Mouse (Mus musculus) forebrain, embryonic 13.5 days (tissue): ENCODE measurements around the gene Ntf5. TPM values are rescaled to one million over a fixed set of nuclear protein-coding genes. Genes with fewer than 3 reads are reported as not detected.
"Not testable (repeated sequence)": the region's sequence is repeated elsewhere in the genome, so short reads cannot be mapped to it uniquely, and the experiment has no call there.

Experiments used
- ATAC-seq: fragments of 200-750 bp; cut with Nextera tagmentation; 2 replicates; pipeline ENCODE4 v1.8.0; 2017
- H3K27ac ChIP-seq: fragments of 300-500 bp; sonication (generic); 2 replicates; pipeline ENCODE4 v1.5.1; 2015; ENCODE audit warnings: inconsistent platforms, mild to moderate bottlenecking, moderate library complexity
- H3K27me3 ChIP-seq: fragments of 300-500 bp; sonication (generic); 2 replicates; pipeline ENCODE4 v1.6.1; 2015; ENCODE audit warnings: mild to moderate bottlenecking, inconsistent platforms
- H3K36me3 ChIP-seq: fragments of 300-500 bp; sonication (generic); 2 replicates; pipeline ENCODE4 v1.6.1; 2015; ENCODE audit warnings: mild to moderate bottlenecking, inconsistent platforms; ENCODE audit not compliant: poor library complexity, severe bottlenecking
- H3K4me1 ChIP-seq: fragments of 300-500 bp; sonication (generic); 2 replicates; pipeline ENCODE4 v1.6.1; 2015; ENCODE audit warnings: inconsistent platforms
- H3K4me2 ChIP-seq: fragments of 300-500 bp; sonication (generic); 2 replicates; pipeline ENCODE4 v1.6.1; 2015; ENCODE audit warnings: inconsistent platforms, mild to moderate bottlenecking, moderate library complexity
- H3K4me3 ChIP-seq: fragments of 300-500 bp; sonication (generic); 2 replicates; pipeline ENCODE4 v1.5.1; 2015; ENCODE audit warnings: mild to moderate bottlenecking, inconsistent platforms
- H3K9ac ChIP-seq: fragments of 300-500 bp; sonication (generic); 2 replicates; pipeline ENCODE4 v1.6.1; 2015; ENCODE audit warnings: mild to moderate bottlenecking, inconsistent platforms
- H3K9me3 ChIP-seq: fragments of 300-500 bp; sonication (generic); replicated peaks from 2 replicates; pipeline ENCODE4 v1.6.1; 2016; ENCODE audit warnings: inconsistent platforms
- WGBS: fragments of 180-500 bp; shearing (Covaris S2); methylation state at CpG from one replicate; pipeline ENCODE4 v1.1.7; 2015; 5-methylcytosine and 5-hydroxymethylcytosine counted together
- polyA plus RNA-seq: library from polyadenylated mRNA; unstranded; fragments of >200 nt; fragmentation: Nextera tagmentation; extraction: Ambion mirVana; gene quantifications from 2 replicates; pipeline ENCODE4 v1.2.1, GENCODE M21; 2015

The Ntf5 gene
- polyA plus RNA-seq, 1 experiment from 2014 or later, result not detected

- Histone ChIP-seq H3K36me3 (peaks cover 80% of the 10 kb centered on the region), H3K4me3 (no peak overlapping the region), H3K27me3 (peaks cover 7% of the 10 kb centered on the region), H3K9ac (no peak overlapping the region), H3K4me2 (no peak overlapping the region), H3K4me1 (peaks cover 14% of the 10 kb centered on the region), H3K9me3 (no peaks in the 10 kb centered on the region), H3K27ac (no peak overlapping the region)
- WGBS, result 88% methylated on average over 8 of the region's 8 CpGs
- ATAC-seq, result no peak
Observed at GRCm38 (mm10) chr7:45374620-45375019, 38.9 kb upstream of the Ntf5 start.

- 94% methylated on average over 1 of the region's 1 CpGs for WGBS
- Histone ChIP-seq H3K4me3 (no peak overlapping the region), H3K36me3 (peaks cover 95% of the 10 kb centered on the region), H3K9me3 (no peaks in the 10 kb centered on the region), H3K4me1 (no peaks in the 10 kb centered on the region), H3K9ac (no peak overlapping the region), H3K27ac (no peak overlapping the region), H3K27me3 (no peaks in the 10 kb centered on the region), H3K4me2 (no peak overlapping the region)
- ATAC-seq, result no peak
Observed at GRCm38 (mm10) chr7:45376057-45376456, 37.4 kb upstream of the Ntf5 start.

- peaks cover 98% of the 10 kb centered on the region for H3K36me3 ChIP-seq
- no peak for ATAC-seq
- no peak overlapping the region for H3K4me2 ChIP-seq
- H3K27me3 ChIP-seq, result no peaks in the 10 kb centered on the region
- H3K4me3 ChIP-seq, result no peak overlapping the region
- no peaks in the 10 kb centered on the region for H3K4me1 ChIP-seq
- no peak overlapping the region for H3K27ac ChIP-seq
- H3K9ac ChIP-seq, result no peak overlapping the region
- no peaks in the 10 kb centered on the region for H3K9me3 ChIP-seq
- WGBS, result 89% methylated on average over 3 of the region's 3 CpGs
Observed at GRCm38 (mm10) chr7:45386077-45386476, 27.4 kb upstream of the Ntf5 start.

GRCm38 (mm10) chr7:45395129-45395541, 18.4 kb upstream of the Ntf5 start:
- H3K36me3 ChIP-seq, result peaks cover 27% of the 10 kb centered on the region
- H3K4me3 ChIP-seq, result peak overlapping the region; percentile 82
- peak; percentile 81 for ATAC-seq
- peak overlapping the region; percentile 95 for H3K9ac ChIP-seq
- 1% methylated on average over 18 of the region's 20 CpGs for WGBS
- H3K9me3 ChIP-seq, result no peaks in the 10 kb centered on the region
- no peaks in the 10 kb centered on the region for H3K27me3 ChIP-seq
- peak overlapping the region; percentile 99 for H3K27ac ChIP-seq
- H3K4me1 ChIP-seq, result peaks cover 26% of the 10 kb centered on the region
- peak overlapping the region; percentile 99 for H3K4me2 ChIP-seq

- H3K27me3 ChIP-seq, result no peaks in the 10 kb centered on the region
- H3K9me3 ChIP-seq, result no peaks in the 10 kb centered on the region
- peak within 1 kb of the TSS; percentile 99 for H3K27ac ChIP-seq
- H3K4me3 ChIP-seq, result peak within 1 kb of the TSS; percentile 82
- peaks cover 26% of the 10 kb centered on the region for H3K4me1 ChIP-seq
- H3K9ac ChIP-seq, result peak within 1 kb of the TSS; percentile 95
- H3K36me3 ChIP-seq, result peaks cover 21% of the 10 kb centered on the region
- ATAC-seq, result peak; percentile 97
- H3K4me2 ChIP-seq, result peak within 1 kb of the TSS; percentile 99
- WGBS, result under 1% methylated on average over 60 of the region's 60 CpGs
Observed at GRCm38 (mm10) chr7:45395578-45396336, 17.7 kb upstream of the Ntf5 start, which contains the start of gene Snrnp70. TSS of gene Snrnp70 (minus strand) at chr7:45395742.

- H3K9me3 ChIP-seq, H3K27me3 ChIP-seq: not testable (repeated sequence)
- Histone ChIP-seq H3K4me3 (peak overlapping the region; percentile 82), H3K36me3 (peaks cover 16% of the 10 kb centered on the region), H3K27ac (peak overlapping the region; percentile 73), H3K9ac (peak overlapping the region; percentile 58), H3K4me2 (peak overlapping the region; percentile 62), H3K4me1 (peaks cover 26% of the 10 kb centered on the region)
- WGBS, result 9% methylated on average over 3 of the region's 3 CpGs
- peak; percentile 50 for ATAC-seq
Observed at GRCm38 (mm10) chr7:45396337-45396775, 17.1 kb upstream of the Ntf5 start.

DNA sequence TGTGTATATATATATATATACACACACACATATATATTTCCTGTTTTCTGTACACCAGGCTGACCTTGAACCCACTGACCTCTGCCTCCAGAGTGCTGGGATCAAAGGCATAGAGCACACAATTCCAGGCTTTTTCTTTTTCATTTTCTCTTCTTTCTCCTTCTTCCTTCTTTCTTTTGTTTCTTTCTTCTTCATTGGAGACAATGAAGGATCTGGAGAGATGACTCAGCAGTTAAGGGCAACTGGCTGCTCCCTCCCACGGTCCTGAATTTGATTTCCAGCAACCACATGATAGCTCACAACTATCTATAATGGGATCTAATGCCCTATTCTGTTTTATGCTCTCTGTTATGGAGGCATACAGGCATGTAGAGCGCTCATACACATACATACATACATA, 16.7 kb upstream of the Ntf5 start:
- WGBS, result 79% methylated on average over 2 of the region's 2 CpGs
- Histone ChIP-seq H3K36me3 (peaks cover 12% of the 10 kb centered on the region), H3K4me2 (no peak overlapping the region), H3K9ac (no peak overlapping the region), H3K4me3 (no peak overlapping the region), H3K27me3 (peaks cover 1% of the 10 kb centered on the region; the same call in 1 of the 2 replicates), H3K27ac (no peak overlapping the region), H3K9me3 (no peaks in the 10 kb centered on the region), H3K4me1 (peaks cover 26% of the 10 kb centered on the region)
- no peak for ATAC-seq

DNA sequence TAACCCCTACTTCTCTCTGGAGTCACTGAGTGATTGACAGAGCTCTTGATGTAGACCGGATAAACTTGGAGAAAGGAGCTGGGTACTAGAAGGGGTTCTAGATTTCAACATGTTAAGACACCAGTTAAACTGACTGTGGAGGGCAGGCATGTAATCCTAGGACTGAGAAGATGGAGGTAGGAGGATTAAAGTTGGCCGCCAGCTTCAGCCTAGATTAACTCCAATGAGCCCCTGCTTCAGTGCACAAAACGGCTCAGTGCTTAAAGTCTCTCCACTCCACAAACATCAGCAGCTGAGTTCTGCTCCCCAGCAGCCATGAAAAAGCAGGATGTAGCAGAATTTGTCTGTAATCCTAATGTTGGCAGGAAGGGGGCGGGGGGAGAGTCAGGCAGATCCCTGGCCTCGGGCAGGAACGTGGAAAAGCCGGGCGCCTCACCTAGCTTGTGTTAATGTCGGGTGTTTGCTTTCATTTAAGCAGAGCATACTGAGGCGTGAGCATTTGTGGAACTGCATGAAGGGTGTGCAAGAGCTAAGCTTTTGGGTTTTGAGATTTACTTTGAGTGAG, 11.9 kb upstream of the Ntf5 start:
- H3K27me3 ChIP-seq, result peaks cover 27% of the 10 kb centered on the region
- H3K4me1 ChIP-seq, result peaks cover 8% of the 10 kb centered on the region
- no peak overlapping the region for H3K4me2 ChIP-seq
- H3K4me3 ChIP-seq, result no peak overlapping the region
- no peak for ATAC-seq
- no peaks in the 10 kb centered on the region for H3K36me3 ChIP-seq
- H3K9me3 ChIP-seq, result no peaks in the 10 kb centered on the region
- 74% methylated on average over 10 of the region's 10 CpGs for WGBS
- 0 out of 2 replicates have a peak overlapping the region, but pooled peaks have one; percentile 2 for H3K9ac ChIP-seq
- H3K27ac ChIP-seq, result no peak overlapping the region

GRCm38 (mm10) chr7:45403532-45404261, 9.8 kb upstream of the Ntf5 start:
- Histone ChIP-seq H3K27me3 (peaks cover 48% of the 10 kb centered on the region), H3K36me3 (no peaks in the 10 kb centered on the region), H3K4me2 (no peak overlapping the region), H3K9ac (no peak overlapping the region), H3K27ac (no peak overlapping the region), H3K9me3 (no peaks in the 10 kb centered on the region), H3K4me1 (peaks cover 11% of the 10 kb centered on the region), H3K4me3 (no peak overlapping the region)
- 43% methylated on average over 6 of the region's 6 CpGs for WGBS
- no peak for ATAC-seq

DNA sequence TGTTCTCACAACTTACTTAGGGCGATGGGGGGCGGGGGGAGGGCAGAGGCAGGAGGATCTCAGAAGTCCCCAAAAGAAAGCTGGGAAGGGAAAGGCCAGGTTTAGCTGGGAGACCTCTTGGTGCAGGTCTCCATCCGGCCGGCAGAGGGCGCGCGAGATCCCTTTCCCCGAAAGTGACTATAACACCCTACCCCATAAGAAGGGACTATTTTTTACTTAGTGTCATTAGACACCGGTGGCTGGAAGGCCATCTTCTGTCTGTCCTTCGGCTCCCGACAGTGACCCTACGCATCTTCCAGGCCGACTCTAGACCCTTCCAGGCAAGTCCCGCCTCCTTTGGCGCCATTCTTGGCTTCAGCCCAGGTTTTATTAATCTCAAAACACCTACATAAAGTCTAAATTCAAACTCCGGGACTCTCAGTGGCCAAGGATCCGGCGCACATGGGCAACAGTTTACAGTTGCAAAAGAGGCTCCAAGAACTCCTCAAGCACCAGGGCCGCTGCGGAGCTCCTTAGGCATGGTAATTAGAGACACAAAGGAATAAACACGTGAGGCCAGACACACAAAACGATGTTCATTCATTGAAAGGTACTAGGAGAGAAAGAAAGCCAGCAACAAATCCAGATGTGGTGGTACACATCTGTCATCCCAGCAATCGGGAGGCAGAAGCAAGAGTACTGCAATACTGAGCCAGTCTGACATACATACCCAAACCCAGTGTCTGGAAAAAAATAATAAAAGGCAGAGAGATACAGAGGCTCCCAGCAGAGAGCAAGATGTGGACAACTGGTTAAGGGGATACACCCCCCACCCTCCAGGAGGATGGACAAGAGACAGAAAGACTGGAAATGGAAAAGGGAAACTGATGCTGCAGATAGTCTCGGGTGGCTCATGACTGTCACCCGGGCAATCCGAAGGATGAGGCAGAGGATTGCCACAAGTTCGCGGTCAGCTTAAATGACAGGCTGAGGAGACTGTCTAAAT, 8.1 kb upstream of the Ntf5 start, which contains the start of gene Kcna7:
Gene Kcna7 (plus strand): TSS at position 563 of the 985 bp plus-strand sequence.
- H3K27ac ChIP-seq, result no peak within 1 kb of the TSS
- peak within 1 kb of the TSS; percentile 29 for H3K4me3 ChIP-seq
- WGBS, result 11% methylated on average over 28 of the region's 28 CpGs
- no peaks in the 10 kb centered on the region for H3K36me3 ChIP-seq
- H3K9ac ChIP-seq, result no peak within 1 kb of the TSS
- H3K4me2 ChIP-seq, result peak within 1 kb of the TSS; percentile 52
- H3K9me3 ChIP-seq, result no peaks in the 10 kb centered on the region
- H3K4me1 ChIP-seq, result peaks cover 11% of the 10 kb centered on the region
- H3K27me3 ChIP-seq, result peaks cover 65% of the 10 kb centered on the region
- peak; percentile 27; the same call in 1 of the 2 replicates for ATAC-seq
